Mouse (Mus musculus): ENCODE measurements at regions not wholly inside any gene's neighbourhood (a gene's known extent, or its start where the extent isn't known, plus 50 kb on each side); places are given as distances from the start of the nearest gene placed in this dataset.

- no peak for DNase-seq
- intact Hi-C loops (cut with DNase I): no loop called here
These were observed 69.0 kb upstream of the Atrnl1 start for GRCm38 (mm10) chr19:57541693-57542314.

- no peak for DNase-seq
- intact Hi-C loops (cut with DNase I): no loop called here
These were observed 68.3 kb upstream of the Atrnl1 start for GRCm38 (mm10) chr19:57542506-57542905.

- peak; percentile 16 to 25 for DNase-seq
- intact Hi-C loops (cut with DNase I): no loop called here
These were observed 67.1 kb upstream of the Atrnl1 start for GRCm38 (mm10) chr19:57543681-57544214.

- intact Hi-C loops (cut with DNase I): no loop called here
These were observed 66.5 kb upstream of the Atrnl1 start for GRCm38 (mm10) chr19:57544229-57544879.

GRCm38 (mm10) chr19:57545071-57545470, 65.8 kb upstream of the Atrnl1 start:
- intact Hi-C loops (cut with DNase I): no loop called here
- DNase-seq: no peak

More at GRCm38 (mm10) chr19:57544229-57544879, 66.5 kb upstream of the Atrnl1 start:
- DNase-seq: no peak

- no peak for DNase-seq
- intact Hi-C loops (cut with DNase I): no loop called here
These were observed 64.8 kb upstream of the Atrnl1 start for GRCm38 (mm10) chr19:57546039-57546438.

- no peak for DNase-seq
- intact Hi-C loops (cut with DNase I): no loop called here
These were observed 64.3 kb upstream of the Atrnl1 start for GRCm38 (mm10) chr19:57546519-57546918.

- no peak for DNase-seq
- intact Hi-C loops (cut with DNase I): no loop called here
These were observed 62.7 kb upstream of the Atrnl1 start for GRCm38 (mm10) chr19:57548093-57548492.

- intact Hi-C loops (cut with DNase I): no loop called here
- DNase-seq: no peak
These were observed 62.2 kb upstream of the Atrnl1 start for GRCm38 (mm10) chr19:57548661-57549060.

GRCm38 (mm10) chr19:57552964-57553740, 57.7 kb upstream of the Atrnl1 start:
- DNase-seq: no peak
- intact Hi-C loops (cut with DNase I): no loop called here

- intact Hi-C loops (cut with DNase I): no loop called here
- no peak for DNase-seq
These were observed 56.7 kb upstream of the Atrnl1 start for GRCm38 (mm10) chr19:57554086-57554485.

GRCm38 (mm10) chr19:57555313-57555712, 55.5 kb upstream of the Atrnl1 start:
- intact Hi-C loops (cut with DNase I): no loop called here
- no peak for DNase-seq

- intact Hi-C loops (cut with DNase I): no loop called here
- no peak for DNase-seq
These were observed 52.3 kb upstream of the Atrnl1 start for GRCm38 (mm10) chr19:57558420-57558967.

- peak; percentile 26 to 31 for DNase-seq
- intact Hi-C loops (cut with DNase I): no loop called here
These were observed 50.1 kb upstream of the Atrnl1 start for GRCm38 (mm10) chr19:57560757-57561156.

Data from heart, postnatal 10 days (tissue).